Mouse (Mus musculus) cortical plate, adult 2 months (tissue): Measurements from ENCODE around the gene Gata3.

ENCODE experiments used
- CTCF ChIP-seq: fragments of 200-500 bp; IDR thresholded peaks from 2 replicates; pipeline ENCODE4 v1.5.1; 2011; ENCODE audit warnings: mild to moderate bottlenecking, control low read depth, low read length; ENCODE audit not compliant: insufficient read depth; ENCODE audit errors: extremely low read depth
- POLR2A ChIP-seq: fragments of 200-500 bp; IDR thresholded peaks from 2 replicates; pipeline ENCODE4 v1.6.1; 2011; ENCODE audit warnings: mild to moderate bottlenecking, low read length, control low read depth; ENCODE audit not compliant: insufficient read depth; ENCODE audit errors: extremely low read depth

GRCm38 (mm10) chr2:9867092-9867825 is 22.6 kb downstream of the Gata3 start:
- TF ChIP-seq CTCF = no peak
- no peak for TF ChIP-seq POLR2A
